Mouse (Mus musculus) liver, embryonic 14.5 days (tissue): ENCODE data around the gene Smyd3. TPM values are rescaled to one million over a fixed set of nuclear protein-coding genes. Genes with fewer than 3 reads are reported as not detected.

Experiments
- ATAC-seq: fragments of 200-750 bp; cut with Nextera tagmentation; 2 replicates; pipeline ENCODE4 v1.8.0; 2017; ENCODE audit warnings: moderate number of reproducible peaks, mild to moderate bottlenecking, moderate library complexity; ENCODE audit not compliant: insufficient read depth
- DNase-seq, 3 experiments: peaks; one replicate each; pipeline ENCODE4 v3.0.0-alpha.2; 2012 to 2013; ENCODE audit warnings: low read depth in 3 of 3, low spot score in 3 of 3
- H3K27ac ChIP-seq: fragments of 300-500 bp; sonication (generic); 2 replicates; pipeline ENCODE4 v1.5.1; 2014; ENCODE audit warnings: moderate library complexity, mild to moderate bottlenecking, control low read depth, inconsistent platforms
- H3K27me3 ChIP-seq: fragments of 300-500 bp; sonication (generic); 2 replicates; pipeline ENCODE4 v1.6.1; 2014; ENCODE audit warnings: mild to moderate bottlenecking, low read length, moderate library complexity; ENCODE audit not compliant: control insufficient read depth, insufficient read depth
- H3K36me3 ChIP-seq: fragments of 300-500 bp; sonication (generic); replicated peaks from 2 replicates; pipeline ENCODE4 v1.6.1; 2014; ENCODE audit warnings: low read depth; ENCODE audit not compliant: control insufficient read depth, insufficient read depth
- H3K4me1 ChIP-seq, 2 experiments: fragments of 200-500 bp in 1 of 2; fragments of 300-500 bp in 1 of 2; sonication (generic) in 1 of 2; replicated peaks; 2 replicates each; pipeline ENCODE4 v1.6.1; 2012 to 2014; ENCODE audit warnings: antibody characterized with exemption in 1 of 2, inconsistent platforms in 1 of 2, low read length in 1 of 2; ENCODE audit not compliant: control insufficient read depth in 2 of 2, insufficient read depth in 2 of 2
- H3K4me2 ChIP-seq: fragments of 300-500 bp; sonication (generic); 2 replicates; pipeline ENCODE4 v1.6.1; 2014; ENCODE audit warnings: low read depth, mild to moderate bottlenecking, control low read depth, moderate library complexity
- H3K4me3 ChIP-seq, 2 experiments: fragments of 200-500 bp in 1 of 2; fragments of 300-500 bp in 1 of 2; sonication (generic) in 1 of 2; 2 replicates each; pipeline ENCODE4 v1.5.1; 2012 to 2014; ENCODE audit warnings: low read depth in 2 of 2, low read length in 2 of 2, mild to moderate bottlenecking in 2 of 2, control low read depth in 1 of 2, inconsistent platforms in 1 of 2, moderate library complexity in 1 of 2; ENCODE audit not compliant: insufficient read depth in 1 of 2
- H3K9ac ChIP-seq: fragments of 300-500 bp; sonication (generic); replicated peaks from 2 replicates; pipeline ENCODE4 v1.6.1; 2014; ENCODE audit warnings: mild to moderate bottlenecking, control low read depth, moderate library complexity
- H3K9me3 ChIP-seq: fragments of 300-500 bp; sonication (generic); 2 replicates; pipeline ENCODE4 v1.6.1; 2016; ENCODE audit warnings: low read length, mixed read lengths; ENCODE audit not compliant: control insufficient read depth
- CTCF ChIP-seq: IDR thresholded peaks from 2 replicates; pipeline ENCODE4 v1.5.1; 2016; ENCODE audit warnings: antibody characterized with exemption, low read depth, control low read depth
- EP300 ChIP-seq: IDR thresholded peaks from 2 replicates; pipeline ENCODE4 v1.6.1; 2016; ENCODE audit warnings: antibody characterized with exemption, low read depth
- WGBS: fragments of 180-500 bp; shearing (Covaris S2); extraction: QIAGEN DNeasy Blood & Tissue Kit; methylation state at CpG from one replicate; pipeline ENCODE4 v1.1.7; 2014; ENCODE audit not compliant: insufficient replicate concordance; 5-methylcytosine and 5-hydroxymethylcytosine counted together
- polyA plus RNA-seq, 2 experiments: library from polyadenylated mRNA; depleted of rRNA in 1 of 2; stranded (reverse) in 1 of 2; unstranded in 1 of 2; fragments of >200 nt; fragmentation: Nextera tagmentation in 1 of 2; extraction: Ambion mirVana in 1 of 2; gene quantifications; 2 replicates each; pipeline versions ENCODE4 v1.2.1 to v1.2.3; 2012 to 2014

Gene Smyd3
- polyA plus RNA-seq, 2 experiments: 2.6 to 6.6 TPM

DNA sequence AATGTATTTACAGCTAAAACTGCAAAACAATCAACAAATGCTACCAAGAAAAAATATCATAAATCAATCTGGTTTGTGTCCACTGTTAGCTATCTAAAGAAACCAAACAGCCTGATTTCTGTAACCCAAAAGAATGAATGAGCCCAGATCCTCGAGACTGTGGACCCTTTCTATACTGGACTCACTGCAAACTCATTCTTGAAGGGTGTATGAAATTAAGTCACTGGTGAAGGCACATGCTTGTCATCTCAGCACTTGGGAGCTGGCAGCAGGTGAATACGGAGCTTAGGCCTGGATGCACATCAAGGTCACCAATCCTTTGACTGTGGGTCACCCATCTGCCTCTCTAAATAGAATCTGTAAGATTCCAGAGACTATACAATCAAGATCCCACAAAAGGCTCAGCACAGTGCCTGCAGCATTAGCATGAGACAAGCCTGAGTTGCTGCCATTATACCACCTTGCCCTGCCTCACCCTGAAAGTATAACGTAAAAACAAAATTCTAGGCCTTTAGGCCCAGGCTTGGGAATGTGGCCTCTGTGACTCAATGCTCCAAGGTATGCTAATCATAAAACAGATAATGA, 149.3 kb downstream of the Smyd3 start:
- H3K27me3 ChIP-seq: no peaks in the 10 kb centered on the region
- WGBS: 73% methylated on average over 3 of the region's 3 CpGs
- no peak overlapping the region for H3K27ac ChIP-seq
- no peak overlapping the region for H3K4me3 ChIP-seq
- H3K4me2 ChIP-seq: no peak overlapping the region
- H3K9me3 ChIP-seq: no peaks in the 10 kb centered on the region
- H3K36me3 ChIP-seq: no peaks in the 10 kb centered on the region
- TF ChIP-seq EP300: no peak
- no peak for TF ChIP-seq CTCF
- DNase-seq: no peak
- ATAC-seq: no peak
- no peaks in the 10 kb centered on the region for H3K4me1 ChIP-seq
- no peak overlapping the region for H3K9ac ChIP-seq

DNA sequence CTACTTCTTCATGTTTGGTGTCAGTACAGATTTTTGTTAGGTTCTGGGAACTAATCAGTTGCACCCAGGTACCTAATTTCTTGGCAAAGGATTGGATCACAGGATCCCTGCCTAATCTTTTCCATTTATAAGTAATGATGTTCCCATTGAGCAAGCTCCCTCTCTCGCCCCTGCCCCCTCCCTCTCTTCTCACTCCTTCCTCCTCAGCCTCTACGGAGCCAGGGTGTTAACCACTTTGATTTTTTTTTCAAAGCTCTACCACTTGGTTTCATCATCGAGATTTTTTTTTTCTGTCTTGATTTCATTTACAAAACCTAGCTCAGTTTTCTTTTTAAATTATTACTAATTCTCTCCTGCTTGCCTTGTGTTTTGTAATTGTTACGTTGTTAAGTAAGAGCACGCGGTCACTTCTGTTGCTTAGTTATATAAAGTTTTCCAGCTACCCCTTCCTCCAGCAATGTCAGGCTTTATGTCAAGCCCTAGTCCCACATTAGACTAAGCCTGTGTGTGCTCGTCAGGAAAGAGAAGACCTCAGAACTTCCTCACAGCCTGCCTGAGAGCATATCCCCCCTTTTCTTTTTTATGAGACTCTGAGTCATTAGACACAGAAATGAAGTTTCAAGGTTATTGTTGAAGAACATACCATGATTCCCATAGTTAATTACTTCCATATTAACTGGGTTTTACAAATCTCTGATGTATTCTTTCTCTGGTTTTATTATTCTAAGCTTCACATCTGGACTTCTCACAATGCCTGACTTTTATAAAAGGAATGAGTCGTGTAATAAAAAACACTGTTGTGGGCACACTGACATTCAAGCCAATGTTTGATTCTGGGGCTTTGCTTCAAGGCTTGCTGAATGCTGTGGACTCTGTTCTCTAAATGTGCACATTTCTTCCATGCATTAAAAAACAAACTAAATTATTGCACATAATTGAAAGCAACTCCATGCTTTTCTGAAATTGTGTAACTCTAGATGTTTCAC, 156.1 kb downstream of the Smyd3 start:
- no peaks in the 10 kb centered on the region for H3K9me3 ChIP-seq
- H3K9ac ChIP-seq: no peak overlapping the region
- H3K4me1 ChIP-seq: no peaks in the 10 kb centered on the region
- H3K27me3 ChIP-seq: no peaks in the 10 kb centered on the region
- H3K4me3 ChIP-seq: no peak overlapping the region
- H3K36me3 ChIP-seq: no peaks in the 10 kb centered on the region
- H3K4me2 ChIP-seq: no peak overlapping the region
- no peak for DNase-seq
- 46% methylated on average over 8 of the region's 8 CpGs for WGBS
- no peak for ATAC-seq
- TF ChIP-seq EP300: no peak
- TF ChIP-seq CTCF: no peak
- no peak overlapping the region for H3K27ac ChIP-seq

DNA sequence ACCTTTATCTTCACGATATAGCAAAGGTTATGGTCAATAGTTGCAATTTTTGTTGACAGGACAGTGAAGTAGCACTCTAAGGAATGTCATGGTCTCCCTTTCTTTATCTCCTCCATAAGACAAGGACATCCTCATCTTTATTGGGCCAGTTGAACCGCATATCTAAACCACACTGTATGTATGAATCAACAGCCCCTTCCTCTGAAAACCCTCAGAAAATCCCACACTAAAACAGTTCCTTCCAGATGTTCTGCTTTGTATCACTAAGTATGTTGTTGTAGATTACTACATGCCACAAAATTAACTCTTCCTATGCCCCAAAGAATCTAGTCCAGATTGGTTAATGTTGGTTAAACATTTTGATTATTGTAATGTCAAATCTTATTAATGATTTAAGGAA, 160.7 kb downstream of the Smyd3 start:
- Histone ChIP-seq H3K9ac (no peak overlapping the region), H3K4me2 (no peak overlapping the region), H3K27me3 (no peaks in the 10 kb centered on the region), H3K9me3 (no peaks in the 10 kb centered on the region), H3K36me3 (no peaks in the 10 kb centered on the region), H3K4me3 (no peak overlapping the region), H3K27ac (no peak overlapping the region), H3K4me1 (no peaks in the 10 kb centered on the region)
- 34% methylated on average over 2 of the region's 2 CpGs for WGBS
- TF ChIP-seq CTCF: no peak
- no peak for TF ChIP-seq EP300
- DNase-seq: no peak
- ATAC-seq: no peak

DNA sequence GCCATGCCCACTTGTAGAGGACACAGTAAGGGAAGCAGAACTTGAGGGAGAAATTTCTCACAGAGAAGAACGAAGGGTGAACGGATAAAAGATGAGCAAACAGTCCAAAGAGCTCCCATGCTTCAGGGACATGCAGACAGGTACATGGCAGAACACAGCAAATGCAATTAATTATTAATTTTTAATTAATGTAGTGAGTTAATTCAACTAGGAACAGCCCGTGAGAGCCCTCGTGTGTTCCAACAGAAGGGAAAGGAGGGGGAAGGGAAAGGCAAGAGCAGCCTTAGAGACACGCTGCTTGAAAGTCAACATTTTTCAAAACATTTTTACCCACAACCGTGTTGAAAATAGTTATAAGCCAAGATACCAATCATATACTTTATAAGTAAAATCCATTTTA, 163.6 kb downstream of the Smyd3 start:
- Histone ChIP-seq H3K27me3 (no peaks in the 10 kb centered on the region), H3K4me3 (no peak overlapping the region), H3K36me3 (no peaks in the 10 kb centered on the region), H3K9ac (no peak overlapping the region), H3K4me2 (no peak overlapping the region), H3K9me3 (no peaks in the 10 kb centered on the region), H3K4me1 (no peaks in the 10 kb centered on the region), H3K27ac (no peak overlapping the region)
- TF ChIP-seq CTCF (no peak), EP300 (no peak)
- no peak for DNase-seq
- no peak for ATAC-seq
- WGBS: 70% methylated on average over 6 of the region's 6 CpGs

DNA sequence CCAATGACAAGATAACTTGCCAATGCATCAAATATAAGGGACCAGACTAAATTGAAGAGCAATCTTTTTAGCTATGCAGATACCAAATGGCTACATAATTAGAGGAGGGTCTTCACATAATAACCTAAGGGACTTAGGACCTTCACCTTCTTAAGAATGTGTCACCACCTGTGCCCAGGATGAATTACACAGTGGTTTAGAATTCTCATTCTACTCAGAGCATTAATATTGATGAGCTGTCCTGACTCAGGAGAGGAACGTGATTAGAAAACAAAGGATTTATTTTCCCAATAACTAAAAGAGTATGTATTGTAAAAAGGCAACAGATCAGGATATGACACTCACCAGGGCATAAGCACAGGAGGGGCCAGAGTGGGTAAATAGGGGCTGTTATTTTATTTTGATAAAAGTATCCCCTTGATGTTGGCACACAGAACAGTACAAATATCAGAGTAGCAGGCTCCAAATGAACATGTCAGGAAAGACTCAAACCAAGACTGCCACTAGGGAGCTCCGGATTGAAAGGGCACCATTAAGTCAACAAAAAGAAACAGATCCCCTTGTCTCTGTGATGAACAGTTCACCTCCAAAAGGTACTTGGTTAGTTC, 172.4 kb downstream of the Smyd3 start:
- Histone ChIP-seq H3K27me3 (no peaks in the 10 kb centered on the region), H3K9ac (no peak overlapping the region), H3K36me3 (no peaks in the 10 kb centered on the region), H3K4me1 (no peaks in the 10 kb centered on the region), H3K27ac (no peak overlapping the region), H3K4me3 (no peak overlapping the region), H3K9me3 (no peaks in the 10 kb centered on the region), H3K4me2 (no peak overlapping the region)
- DNase-seq: no peak
- 62% methylated on average over 2 of the region's 2 CpGs for WGBS
- TF ChIP-seq EP300: no peak
- no peak for TF ChIP-seq CTCF
- ATAC-seq: no peak
